Mouse (Mus musculus) adrenal gland, postnatal 14 days (tissue): ENCODE measurements around the gene Six5. TPM values are rescaled to one million over a fixed set of nuclear protein-coding genes. Genes with fewer than 3 reads are reported as not detected.
A peak's percentile ranks its signal among the peaks of the same experiment; 100 is the strongest.

Experiments
- DNase-seq: peaks from one replicate; pipeline ENCODE4 v3.0.0; 2021; ENCODE audit warnings: mixed read lengths
- total RNA-seq: library from RNA; stranded (reverse); gene quantifications from 2 replicates; pipeline ENCODE4 v1.2.3, GENCODE M21; 2021

Gene Six5
- total RNA-seq, 1 experiment from 2014 or later = 13.3 TPM

DNA sequence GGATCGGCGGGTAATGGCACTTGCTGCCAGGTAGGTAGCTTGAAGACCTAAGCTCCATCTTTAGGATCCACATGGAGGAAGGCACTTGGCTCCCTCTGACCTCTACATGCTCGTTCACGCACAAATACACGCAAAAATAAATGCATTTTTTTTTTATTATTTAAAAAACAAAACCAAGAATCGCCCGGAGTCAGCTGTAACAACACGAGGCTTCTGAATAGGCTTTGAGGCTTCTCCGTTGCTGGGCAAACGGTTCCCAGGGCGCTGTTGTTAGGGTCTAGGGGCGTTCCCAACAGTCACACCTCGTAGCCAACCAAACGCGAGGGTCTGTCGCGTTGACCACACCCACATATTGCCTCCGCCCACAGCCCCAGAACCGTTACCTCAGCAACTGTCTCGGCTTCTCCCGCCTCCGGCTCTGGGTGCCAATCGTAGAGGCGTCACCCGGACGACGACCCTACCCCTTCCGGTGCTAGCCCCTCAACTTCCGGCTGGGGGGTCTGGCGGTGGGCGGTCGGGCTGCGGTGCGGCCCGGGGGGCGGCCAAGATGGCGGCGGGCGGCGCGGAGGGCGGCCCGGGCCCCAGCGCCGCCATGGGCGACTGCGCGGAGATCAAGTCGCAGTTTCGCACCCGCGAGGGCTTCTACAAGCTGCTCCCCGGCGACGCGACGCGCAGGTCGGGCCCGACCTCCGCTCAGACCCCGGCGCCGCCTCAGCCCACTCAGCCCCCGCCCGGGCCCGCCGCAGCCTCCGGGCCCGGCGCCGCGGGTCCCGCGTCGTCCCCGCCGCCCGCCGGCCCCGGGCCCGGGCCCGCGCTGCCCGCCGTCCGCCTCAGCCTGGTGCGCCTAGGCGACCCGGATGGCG is 18.4 kb upstream of the Six5 start, which contains the start of gene Dmwd:
TSS of gene Dmwd (plus strand) at position 505 of the 863 bp plus-strand sequence.
- DNase-seq = peak; percentile 98

GRCm38 (mm10) chr7:19076586-19076991 is 17.8 kb upstream of the Six5 start:
- peak; percentile 52 for DNase-seq

GRCm38 (mm10) chr7:19077761-19078160 is 16.6 kb upstream of the Six5 start:
- peak; percentile 46 for DNase-seq

GRCm38 (mm10) chr7:19078732-19079131 is 15.7 kb upstream of the Six5 start:
- DNase-seq = no peak

GRCm38 (mm10) chr7:19080451-19080950 is 13.9 kb upstream of the Six5 start:
- peak; percentile 11 for DNase-seq

GRCm38 (mm10) chr7:19082171-19082570 is 12.2 kb upstream of the Six5 start:
- DNase-seq = no peak

DNA sequence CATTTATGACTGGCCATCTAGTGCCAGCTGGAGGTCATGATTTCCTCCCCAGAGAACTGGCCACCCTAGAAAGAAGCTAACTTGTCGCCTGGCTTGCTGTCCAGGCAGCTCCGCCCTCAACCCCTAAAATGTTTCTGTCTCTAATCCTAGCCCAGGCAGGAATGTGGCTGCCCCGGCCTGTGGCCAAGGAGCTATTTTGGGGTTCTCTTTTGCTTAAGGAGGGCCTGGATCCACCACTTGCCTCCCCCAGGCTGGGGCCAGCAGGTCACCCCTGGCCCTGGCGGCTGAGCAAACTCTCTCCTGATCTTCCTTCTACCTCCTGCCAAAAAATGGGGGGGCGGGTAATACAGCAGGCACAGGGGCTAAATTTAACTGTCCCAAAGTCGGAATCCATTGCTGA is 11.3 kb upstream of the Six5 start:
- no peak for DNase-seq

- peak; percentile 66 for DNase-seq
Observed at GRCm38 (mm10) chr7:19083701-19084100, 10.7 kb upstream of the Six5 start, which contains the start of gene Dmpk. Dmpk (plus strand) TSS chr7:19083849.

DNA sequence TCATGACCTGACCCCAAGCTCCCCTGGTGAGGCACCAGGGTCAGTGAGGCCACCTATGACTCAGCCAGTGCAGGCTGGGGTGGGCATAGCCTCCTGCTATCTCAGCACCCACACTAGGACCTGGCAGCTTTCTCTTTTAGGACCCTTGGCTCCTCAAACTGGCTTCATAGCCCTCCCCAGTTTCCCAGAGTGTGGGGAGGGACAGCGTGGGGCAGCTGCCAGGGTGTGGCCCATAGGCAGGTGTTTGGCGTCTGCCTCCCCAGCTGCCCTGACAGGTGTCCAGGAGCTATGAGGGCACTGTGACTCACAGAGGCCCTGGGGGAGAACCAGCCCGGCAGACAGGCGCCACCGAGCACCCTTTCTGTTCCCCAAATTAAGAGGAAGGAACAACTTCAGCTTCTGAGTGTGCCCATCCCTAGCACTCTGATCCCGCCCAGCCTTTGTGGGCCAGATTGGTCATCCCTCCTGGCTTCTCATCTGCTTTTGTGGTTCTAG is 10.1 kb upstream of the Six5 start:
- peak; percentile 52 for DNase-seq

GRCm38 (mm10) chr7:19084921-19085473 is 9.4 kb upstream of the Six5 start:
- DNase-seq = peak; percentile 29

GRCm38 (mm10) chr7:19085495-19085894 is 8.9 kb upstream of the Six5 start:
- peak; percentile 40 for DNase-seq

- DNase-seq = peak; percentile 88
Observed at GRCm38 (mm10) chr7:19086042-19086441, 8.4 kb upstream of the Six5 start.

DNA sequence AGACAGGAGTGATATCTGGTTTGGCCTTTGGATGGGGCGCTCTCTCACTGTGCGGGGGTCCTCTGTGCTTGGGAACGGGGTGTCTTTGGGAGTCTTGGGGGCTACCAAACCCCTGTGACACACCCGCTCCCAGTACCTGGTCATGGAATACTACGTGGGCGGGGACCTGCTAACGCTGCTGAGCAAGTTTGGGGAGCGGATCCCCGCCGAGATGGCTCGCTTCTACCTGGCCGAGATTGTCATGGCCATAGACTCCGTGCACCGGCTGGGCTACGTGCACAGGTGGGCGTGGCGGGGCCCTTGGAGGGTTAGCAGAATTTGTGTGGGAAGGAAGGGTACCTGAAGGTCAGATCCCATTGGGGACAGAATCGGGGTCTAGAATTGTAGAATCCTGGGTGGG is 7.6 kb upstream of the Six5 start:
- no peak for DNase-seq

DNA sequence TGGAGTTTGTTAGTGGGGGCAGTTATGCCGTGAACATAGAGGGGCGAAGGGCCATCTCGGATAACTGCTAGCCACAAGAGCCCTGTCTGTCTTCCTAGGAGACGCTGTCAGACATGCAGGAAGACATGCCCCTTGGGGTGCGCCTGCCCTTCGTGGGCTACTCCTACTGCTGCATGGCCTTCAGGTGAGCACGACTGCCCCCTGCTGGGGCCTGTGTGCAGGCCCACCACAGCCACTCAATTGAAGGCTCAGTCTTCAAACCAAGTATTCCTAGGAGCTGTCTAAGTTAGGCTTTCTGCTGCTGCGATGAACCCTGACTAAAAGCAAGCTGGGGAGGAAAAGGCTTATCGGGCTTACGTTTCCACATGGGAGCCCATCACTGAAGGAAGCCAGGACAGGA is 5.6 kb upstream of the Six5 start:
- peak; percentile 83 for DNase-seq

GRCm38 (mm10) chr7:19091913-19092312 is 2.5 kb upstream of the Six5 start:
- no peak for DNase-seq

GRCm38 (mm10) chr7:19092381-19093173 is 1.8 kb upstream of the Six5 start:
- DNase-seq = peak; percentile 76

DNA sequence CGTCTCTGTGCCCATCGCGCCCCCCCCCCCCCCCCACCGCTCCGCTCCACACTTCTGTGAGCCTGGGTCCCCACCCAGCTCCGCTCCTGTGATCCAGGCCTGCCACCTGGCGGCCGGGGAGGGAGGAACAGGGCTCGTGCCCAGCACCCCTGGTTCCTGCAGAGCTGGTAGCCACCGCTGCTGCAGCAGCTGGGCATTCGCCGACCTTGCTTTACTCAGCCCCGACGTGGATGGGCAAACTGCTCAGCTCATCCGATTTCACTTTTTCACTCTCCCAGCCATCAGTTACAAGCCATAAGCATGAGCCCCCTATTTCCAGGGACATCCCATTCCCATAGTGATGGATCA is 1.2 kb upstream of the Six5 start:
- peak; percentile 95 for DNase-seq

- peak; percentile 99 for DNase-seq
Observed at GRCm38 (mm10) chr7:19093537-19094385, 633 bp upstream of the Six5 start.

- DNase-seq = peak; percentile 83
Observed at GRCm38 (mm10) chr7:19094826-19095750, 694 bp downstream of the Six5 start.

GRCm38 (mm10) chr7:19095751-19096110 is 1.3 kb downstream of the Six5 start:
- DNase-seq = peak; percentile 91
